Mouse (Mus musculus) adipocyte (in vitro differentiated cells): ENCODE results near the gene Cetn3.

ENCODE experiments used
- DNase-seq: peaks from one replicate; pipeline ENCODE4 v3.0.0-alpha.2; 2016; ENCODE audit warnings: low spot score

Cetn3 gene

DNA sequence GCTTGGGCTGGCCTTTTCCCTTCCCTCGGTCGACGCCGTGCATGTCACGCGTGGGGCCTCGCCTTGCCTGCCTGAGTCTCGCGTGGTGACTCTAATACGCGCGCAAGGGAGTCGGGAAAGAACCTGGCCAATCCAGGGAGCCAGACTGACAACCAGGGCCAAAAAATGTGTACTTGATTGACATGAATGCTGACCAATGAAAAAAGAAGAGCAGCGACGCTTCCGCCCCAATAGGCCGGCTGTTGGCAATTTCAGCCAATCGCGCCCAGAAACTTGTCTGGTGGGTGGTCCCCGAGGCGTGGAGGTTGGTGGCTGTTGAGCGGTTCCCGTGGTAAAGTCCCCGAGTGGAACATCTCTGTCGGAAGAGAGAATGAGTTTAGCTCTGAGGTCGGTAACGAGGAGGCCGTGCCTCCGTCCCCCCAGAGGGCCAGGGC, at the start of gene Cetn3:
TSS of gene Cetn3 (plus strand) at position 107 of the 434 bp plus-strand sequence.
- DNase-seq: peak; percentile 98

DNA sequence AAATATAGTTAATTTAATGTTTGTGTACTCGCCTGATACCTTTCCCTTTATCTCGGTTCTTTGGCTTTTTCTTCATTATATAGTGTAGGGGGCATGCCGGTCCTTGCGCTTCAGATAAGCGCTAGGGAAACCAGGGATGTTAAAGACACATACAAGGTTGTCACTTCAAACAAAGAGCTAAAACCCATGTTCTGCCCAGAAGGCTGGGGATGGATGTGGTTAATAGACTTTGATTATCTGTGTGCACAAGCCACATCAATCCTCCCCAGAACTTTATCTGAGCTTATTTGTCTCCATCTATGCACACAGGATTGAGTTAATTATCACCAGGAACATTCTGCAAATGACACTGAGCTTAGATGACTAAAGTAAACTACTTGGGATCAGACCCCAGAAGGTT, 46.3 kb upstream of the Cetn3 start:
- DNase-seq: no peak

GRCm38 (mm10) chr13:81740898-81741297, 42.0 kb upstream of the Cetn3 start:
- DNase-seq: no peak

DNA sequence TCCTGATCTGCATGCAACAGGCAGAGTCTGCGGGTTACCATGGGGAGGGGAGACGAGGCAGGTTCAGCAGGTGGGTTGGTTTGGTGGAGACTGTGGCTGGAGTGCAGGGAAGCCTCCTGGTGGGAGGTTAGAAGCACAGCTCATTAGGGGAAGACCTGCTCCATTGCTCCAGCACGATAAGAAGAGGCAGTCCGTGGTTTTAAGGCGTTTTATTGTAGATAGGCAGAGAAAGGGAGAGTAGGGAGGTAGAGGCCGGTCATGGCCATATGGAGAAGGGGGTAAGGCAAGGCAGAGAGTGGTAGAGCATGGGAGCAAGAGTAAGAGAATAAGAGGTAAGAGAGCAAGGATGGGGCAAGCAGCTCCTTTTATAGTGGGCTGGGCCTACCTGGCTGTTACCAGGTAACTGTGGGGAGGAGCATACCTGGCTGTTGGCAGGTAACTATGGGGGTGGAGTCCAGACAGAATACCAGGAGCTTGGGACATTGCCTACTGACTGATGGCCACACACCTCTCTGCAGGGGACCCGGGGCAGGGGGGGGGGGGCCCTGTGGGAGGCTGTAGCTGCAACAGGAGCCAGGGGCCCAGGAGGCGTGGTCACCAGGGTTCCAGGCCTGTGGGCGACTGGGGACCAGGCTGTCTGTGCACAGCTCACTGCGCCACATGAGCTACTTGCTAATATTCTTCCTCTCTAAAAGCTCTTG, 39.3 kb upstream of the Cetn3 start:
- no peak for DNase-seq

- no peak for DNase-seq
Observed at GRCm38 (mm10) chr13:81744092-81744396, 38.8 kb upstream of the Cetn3 start.

- peak; percentile 49 for DNase-seq
Observed at GRCm38 (mm10) chr13:81754878-81755277, 28.0 kb upstream of the Cetn3 start.

DNA sequence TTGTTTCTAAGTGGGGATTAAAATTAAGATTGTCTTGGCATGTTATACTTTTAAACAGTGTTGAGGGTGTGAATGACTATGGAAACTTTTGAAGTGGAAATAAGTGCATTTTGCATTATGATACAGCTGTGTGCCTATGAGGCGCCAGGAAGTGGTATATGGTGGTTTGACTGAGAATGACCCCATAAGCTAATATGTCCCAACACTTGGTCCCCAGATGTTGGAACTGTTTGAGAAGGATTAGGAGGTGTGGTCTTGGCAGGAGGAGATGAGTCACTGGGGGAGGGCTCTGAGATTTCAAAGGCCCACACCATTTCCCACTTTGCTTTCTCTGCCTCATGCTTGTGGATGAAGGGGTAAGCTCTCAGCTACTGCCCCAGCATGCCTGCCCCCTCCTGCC, 27.6 kb upstream of the Cetn3 start:
- DNase-seq: no peak

DNA sequence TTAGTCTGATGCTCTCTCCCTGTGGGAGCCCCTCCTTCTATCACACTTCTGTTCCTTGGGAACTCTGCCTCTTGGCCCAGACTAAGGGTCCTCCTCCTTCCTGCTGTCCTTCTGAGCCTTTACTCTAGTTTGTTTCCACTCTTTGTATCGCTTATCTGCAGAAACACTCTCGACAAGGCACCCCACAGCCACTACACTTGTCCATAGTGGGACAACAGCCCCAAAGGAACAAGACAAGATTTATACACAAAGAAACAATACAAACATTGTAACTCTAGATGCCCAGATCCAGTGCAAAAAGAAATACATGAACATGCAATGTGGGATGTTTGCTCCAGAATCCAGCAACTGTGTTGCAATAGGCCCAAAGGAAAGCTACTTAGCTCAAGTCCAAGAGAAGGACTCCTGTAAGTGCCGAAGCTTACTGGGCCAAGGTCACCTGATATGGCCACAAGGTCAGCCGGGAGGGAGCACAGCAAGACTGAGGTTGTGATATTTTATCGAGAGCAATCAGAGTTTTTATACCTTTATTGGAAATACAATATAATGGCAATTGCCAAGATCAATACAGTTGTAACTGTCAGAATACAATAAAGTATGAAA, 25.7 kb upstream of the Cetn3 start:
- peak; percentile 26 for DNase-seq

GRCm38 (mm10) chr13:81760379-81760778, 22.5 kb upstream of the Cetn3 start:
- DNase-seq: peak; percentile 83

DNA sequence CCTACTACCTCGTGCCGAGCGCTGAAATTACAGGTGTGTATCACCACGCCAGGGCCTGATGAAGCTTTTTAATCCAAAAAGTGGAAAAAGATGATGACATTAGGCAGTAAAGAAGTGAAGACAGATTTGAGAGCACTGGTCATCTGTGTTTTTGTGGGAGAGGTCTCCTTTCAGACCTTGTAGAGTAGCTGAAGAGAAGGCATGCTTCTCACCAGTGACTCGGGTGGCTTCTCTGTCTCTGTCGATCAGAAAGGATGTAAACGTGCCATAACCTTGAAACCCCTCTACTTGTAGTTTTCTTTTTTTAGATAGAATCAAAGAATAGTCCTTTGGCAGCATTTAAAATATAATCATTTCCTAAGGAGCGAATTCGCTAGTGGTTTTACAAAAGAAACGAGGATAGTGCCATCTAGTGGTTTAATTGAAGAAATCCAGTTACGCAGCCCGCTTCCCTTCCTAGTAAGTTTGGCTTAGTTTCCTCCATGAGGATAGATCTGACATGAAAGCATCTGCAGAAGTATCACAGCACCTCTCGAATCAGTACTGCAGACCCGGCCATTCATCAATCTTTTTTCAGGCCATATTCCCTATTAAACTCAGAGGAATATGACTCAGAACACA, 21.2 kb upstream of the Cetn3 start:
- DNase-seq: peak; percentile 73

DNA sequence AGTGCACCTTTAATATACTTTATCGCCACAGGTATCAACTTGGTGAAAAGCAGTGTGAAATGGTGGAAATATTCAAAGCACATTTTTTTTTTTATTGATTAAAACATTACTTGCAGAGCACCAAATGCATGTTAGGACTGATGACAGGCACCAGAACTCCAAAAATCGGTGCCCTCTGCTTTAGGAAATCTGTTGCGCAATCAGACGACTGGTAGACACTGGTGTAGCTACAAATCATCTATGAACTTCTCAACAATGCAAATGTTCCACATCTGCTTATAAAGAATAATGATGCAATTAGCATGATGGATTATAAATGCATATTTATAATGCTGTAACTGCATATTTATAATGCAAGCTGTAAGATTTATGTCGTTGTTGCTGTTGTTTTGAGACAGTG, 18.7 kb upstream of the Cetn3 start:
- no peak for DNase-seq

DNA sequence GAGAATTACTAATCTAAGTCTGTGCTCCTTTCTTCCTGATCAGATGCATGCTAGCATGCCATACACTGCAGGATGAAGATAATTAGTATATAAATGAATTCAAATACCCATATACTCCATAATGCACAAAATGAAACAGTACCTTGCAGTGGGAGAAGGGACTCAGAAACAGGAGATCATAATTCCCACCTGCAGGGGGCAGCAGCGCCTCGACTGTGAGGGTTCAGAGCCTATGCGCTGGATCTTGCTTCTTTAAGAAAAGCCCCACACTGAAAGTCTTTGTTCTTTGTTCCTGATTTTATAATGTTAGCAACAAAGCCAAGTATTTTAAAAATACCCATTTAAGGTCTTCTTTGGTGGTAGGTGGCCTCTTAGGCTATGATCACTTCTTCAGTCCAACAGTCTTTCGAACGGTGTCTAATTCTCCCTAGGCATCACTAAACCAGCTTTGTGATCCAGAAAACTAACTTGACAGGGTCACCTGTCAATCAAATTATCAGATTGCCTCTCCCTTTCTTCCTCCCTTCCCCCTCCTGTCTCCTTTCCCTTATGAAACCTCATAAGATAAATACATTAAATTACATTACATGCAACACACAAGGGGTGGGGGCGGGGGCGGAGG, 15.7 kb upstream of the Cetn3 start:
- DNase-seq: peak; percentile 43

DNA sequence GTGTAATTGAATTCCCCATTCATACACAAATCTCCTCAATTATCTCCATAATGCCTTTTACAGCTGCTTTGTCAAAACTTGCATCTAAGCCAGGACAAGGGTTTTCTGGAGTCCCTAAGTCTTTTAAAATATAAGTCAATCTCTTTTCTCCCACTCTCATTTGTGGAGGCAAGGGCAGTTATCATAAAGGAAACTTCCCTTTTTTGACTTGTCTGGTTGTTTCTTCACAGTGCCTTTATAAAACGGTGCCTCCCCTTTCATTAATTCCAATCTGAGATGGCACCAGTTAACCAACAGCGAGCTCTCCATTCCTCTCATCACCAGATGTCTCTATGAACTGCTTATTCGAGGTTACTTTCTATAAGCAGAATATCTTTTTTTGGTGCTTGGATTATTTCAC, 6.7 kb upstream of the Cetn3 start:
- no peak for DNase-seq

GRCm38 (mm10) chr13:81782475-81782874, 402 bp upstream of the Cetn3 start:
- DNase-seq: no peak

GRCm38 (mm10) chr13:81783405-81784342, 797 bp downstream of the Cetn3 start:
- peak; percentile 97 for DNase-seq

GRCm38 (mm10) chr13:81785766-81786480, 3.0 kb downstream of the Cetn3 start:
- no peak for DNase-seq

GRCm38 (mm10) chr13:81790160-81790559, 7.3 kb downstream of the Cetn3 start:
- no peak for DNase-seq

- DNase-seq: no peak
Observed at GRCm38 (mm10) chr13:81791861-81792260, 9.0 kb downstream of the Cetn3 start.

DNA sequence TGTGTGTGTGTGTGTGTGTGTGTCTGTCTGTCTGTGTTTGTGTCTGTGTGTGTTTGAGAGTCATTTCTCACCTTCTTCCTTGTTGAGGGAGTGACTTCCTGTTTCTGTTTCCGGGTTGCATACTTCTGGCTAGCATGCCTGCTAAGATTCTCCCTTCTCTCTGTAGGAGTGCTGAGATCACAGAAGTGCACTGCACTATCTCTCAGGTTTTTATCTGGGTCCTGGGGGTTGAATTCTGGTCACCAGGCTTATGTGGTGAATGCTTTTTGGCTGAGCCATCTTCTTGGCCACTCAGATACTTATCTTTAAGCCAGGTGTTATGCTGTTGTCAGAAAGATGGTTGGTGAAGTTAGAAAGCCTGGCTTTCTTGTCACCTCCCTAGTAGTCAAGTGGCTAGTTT, 11.0 kb downstream of the Cetn3 start:
- DNase-seq: no peak

DNA sequence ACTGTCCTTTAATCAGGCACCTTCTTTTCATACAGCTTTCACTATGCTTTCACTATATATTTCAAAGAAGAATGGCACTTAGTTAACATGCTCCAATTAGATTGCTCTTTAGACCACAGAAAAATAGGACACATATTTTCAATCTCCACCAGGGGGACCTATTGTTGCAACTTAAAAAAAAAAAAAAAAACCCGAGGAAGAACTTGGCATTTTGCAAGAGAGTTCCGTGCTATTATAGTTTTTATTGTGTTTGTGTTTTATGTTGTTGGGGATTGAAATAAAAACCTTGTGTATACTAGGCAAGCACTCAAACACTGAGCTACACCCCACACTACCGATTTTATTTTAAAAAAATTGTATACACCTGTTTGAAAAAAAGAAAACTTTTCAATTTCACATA, 18.2 kb downstream of the Cetn3 start:
- peak; percentile 45 for DNase-seq

- no peak for DNase-seq
Observed at GRCm38 (mm10) chr13:81803713-81804112, 20.8 kb downstream of the Cetn3 start.
